Mouse (Mus musculus): ENCODE data around the gene Vps13d.

Gene Vps13d

DNA sequence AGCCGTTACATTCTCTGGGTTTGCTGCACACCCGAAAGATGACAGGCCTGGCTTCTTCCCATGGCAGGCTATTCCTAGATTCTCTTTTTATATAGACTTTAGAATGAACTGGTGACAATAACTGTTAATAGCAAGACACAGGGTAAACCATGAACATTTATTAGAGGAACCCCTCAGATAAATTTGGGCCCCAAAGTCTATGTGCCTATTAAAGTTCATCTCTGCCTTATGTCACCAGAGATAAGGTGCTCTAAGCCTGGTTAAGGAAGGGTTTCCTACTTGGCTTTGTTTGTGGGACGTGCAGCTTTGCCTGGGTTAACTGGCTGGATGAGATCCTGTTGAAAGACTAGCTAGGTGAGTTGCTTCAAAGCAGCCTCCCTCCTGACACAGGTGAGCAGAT lies 159.4 kb downstream of the Vps13d start:
- no peak for DNase-seq (ENCODE audit: low spot score)

DNA sequence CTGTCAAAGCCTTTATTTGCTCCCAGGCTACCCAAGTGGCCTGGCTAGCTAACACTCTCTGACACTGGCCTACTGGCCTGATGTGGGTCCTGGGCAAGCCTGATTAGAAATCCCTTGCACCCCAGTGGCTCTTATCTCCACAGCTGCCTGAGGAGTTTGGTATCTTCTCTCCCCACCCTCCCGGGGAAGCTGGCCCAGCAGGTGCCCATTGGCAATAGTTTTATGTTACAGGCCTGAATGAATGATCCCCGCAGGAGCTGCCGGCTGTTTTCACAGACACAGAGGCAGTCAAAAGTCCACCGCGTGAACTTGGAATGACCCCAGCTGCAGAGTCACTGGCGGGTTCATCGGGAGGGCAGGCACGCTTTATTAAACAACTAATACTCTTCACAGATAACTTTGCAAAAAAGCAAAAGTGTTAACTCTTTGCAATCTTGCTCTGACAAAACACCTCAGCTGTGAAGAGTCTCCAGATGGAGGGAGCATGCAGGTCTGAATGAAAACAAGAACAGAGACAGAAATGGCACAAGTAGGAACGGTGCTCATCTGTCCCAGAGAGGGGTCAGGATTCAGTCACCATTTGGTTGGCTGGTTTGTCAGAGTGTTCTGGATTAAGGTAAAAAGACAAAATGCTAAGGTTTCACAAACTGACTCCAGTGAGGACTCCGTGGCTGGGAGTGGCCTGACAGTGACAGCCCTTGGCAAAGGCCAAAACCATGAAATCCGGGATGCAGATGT lies 160.1 kb downstream of the Vps13d start:
- DNase-seq (ENCODE audit: low spot score) = peak; percentile 68

DNA sequence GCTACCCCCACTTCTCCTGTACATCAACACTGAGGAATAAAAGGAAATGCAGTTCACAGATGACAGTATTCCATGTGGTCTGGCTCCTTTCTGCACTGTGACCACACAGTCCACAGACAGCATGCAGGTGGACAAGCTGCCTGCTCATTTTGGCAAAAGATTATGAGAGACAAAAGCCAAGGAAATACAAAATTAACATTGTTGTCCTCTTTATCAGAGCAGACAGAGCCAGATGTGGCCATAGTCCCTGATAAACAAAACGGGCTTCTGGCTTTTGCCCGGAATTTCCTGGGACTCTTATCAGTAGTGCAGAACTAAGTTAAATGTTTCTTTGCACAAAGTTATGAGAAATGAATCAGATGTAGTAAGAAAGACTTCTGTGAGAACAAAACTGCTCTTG lies 161.4 kb downstream of the Vps13d start:
- no peak for DNase-seq (ENCODE audit: low spot score)

DNA sequence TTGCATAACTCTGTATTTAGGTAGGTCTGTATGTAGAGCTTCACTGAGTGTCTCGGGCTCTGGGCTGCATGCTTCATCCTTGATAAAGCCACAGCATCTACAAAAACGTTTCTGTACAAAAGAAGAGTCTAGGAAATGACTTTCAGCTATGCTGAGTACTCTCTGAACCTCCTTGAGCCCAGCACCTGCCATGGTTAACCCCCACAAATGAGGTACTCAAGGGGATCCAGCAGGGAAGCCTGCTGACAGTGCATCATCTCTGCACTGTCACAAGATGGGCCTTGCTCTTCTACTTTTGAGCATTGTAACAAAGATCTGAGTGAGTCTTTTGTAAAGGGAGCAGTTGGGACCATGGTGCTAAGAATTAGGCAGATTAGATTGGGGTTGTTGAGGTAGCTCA lies 162.2 kb downstream of the Vps13d start:
- DNase-seq (ENCODE audit: low spot score) = no peak

DNA sequence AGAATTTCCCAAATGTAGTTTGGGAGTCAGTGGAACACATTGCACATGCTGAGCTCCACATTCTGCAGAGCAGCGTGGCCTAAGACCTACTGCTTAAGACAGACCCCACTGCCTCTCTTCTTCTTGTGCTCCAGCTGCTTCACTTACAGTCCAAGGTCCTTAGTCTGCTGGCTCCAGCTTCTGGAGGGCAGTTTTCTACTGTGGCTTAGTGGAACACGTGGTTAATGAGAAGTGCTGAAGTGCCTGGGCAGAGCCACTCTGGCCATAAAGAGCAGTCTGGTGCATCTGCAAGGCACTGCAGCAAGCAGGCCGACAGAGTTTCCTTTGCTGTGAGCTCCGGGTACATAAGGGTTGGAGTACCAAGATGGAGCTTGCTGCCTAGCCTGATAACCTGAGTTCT lies 163.3 kb downstream of the Vps13d start:
- DNase-seq (ENCODE audit: low spot score) = no peak

DNA sequence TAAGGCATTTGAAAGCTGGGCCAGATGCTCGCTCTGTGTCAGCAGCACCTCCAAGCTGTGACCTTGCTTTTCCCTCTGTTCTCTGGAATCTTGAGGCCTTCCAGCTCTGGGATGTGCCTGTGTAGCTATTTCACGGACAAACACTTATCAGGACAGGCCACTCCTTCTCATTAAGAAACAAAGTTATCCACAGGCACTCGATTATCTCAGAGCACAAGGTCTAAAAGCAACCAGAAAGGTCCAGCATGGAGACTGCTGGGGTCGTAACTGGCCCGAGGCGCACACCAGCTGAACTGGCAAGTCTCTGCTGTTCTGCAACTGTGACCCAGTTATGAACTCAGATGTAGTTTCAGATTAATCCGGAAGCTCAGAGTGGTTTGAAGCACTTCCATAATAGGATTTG lies 168.4 kb downstream of the Vps13d start:
- DNase-seq (ENCODE audit: low spot score) = peak; percentile 30

DNA sequence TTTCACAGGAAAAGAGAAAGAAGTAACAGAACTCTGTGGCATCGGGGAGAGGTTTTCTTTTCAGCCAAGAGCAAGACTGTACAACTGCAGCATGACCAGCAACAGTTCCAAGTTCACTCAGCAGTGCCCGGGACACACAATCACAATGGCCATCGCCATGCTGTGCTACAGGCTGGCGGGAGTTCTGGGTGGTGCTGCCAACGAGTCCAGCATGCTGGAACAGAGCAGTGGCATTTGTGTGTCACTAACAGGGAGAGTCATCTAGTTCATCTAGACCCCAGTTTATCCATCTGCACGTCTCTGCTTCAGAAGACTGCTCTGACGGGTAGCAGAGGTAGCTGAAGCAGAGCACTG lies 169.4 kb downstream of the Vps13d start:
- no peak for DNase-seq (ENCODE audit: low spot score)

DNA sequence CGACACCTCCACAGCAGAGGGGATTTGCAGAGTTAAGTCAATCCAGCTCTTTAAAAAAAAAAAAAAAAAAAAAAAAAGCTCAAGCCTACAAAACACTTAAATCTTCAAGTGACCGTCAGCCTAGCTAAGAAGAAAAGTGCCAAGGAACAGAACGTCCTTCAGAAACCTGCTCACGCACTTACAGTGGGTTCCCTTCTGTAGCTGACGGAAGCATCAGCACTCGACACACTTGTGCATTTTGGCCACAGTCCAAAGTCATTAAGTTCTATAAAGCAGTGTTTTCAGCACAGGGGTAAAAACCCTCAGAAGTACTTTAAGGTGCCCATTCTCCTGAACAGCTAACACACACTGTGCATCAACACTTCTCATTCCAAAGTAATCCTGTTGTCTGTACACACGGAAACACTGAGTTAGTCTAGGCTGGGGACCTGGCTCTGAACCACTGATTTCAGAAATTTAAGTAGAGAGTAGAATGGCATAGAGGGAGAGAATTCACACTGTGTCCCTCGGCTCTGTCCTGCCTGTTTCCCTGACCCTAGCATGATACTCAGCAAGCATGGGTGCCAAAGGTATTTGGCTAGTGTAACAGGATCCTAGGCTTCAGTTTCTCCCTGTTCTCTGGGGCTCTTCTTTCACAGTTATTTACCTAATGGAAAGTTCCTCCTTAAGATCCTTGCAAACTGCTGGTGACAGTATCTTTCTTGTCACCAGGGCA lies 170.0 kb downstream of the Vps13d start:
- DNase-seq (ENCODE audit: low spot score) = no peak

DNA sequence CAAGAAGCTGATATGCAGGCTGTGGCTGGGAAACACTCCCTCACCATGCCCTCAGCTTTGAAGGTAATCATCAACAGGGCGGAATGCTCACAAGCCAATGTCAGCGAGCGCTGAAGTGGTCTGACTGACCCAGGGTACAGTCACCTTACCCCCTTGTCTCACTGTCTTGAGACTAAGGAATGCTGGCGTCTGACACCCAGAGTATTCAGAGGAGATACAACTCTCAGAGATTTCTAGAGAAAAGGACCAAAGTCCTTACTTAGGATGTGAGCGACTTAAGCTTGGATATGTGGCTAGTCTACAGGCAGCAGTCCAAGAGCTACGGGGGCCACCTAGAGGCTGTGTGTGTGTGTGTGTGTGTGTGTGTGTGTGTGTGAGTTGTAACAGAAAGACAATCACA lies 170.9 kb downstream of the Vps13d start:
- DNase-seq (ENCODE audit: low spot score) = no peak

DNA sequence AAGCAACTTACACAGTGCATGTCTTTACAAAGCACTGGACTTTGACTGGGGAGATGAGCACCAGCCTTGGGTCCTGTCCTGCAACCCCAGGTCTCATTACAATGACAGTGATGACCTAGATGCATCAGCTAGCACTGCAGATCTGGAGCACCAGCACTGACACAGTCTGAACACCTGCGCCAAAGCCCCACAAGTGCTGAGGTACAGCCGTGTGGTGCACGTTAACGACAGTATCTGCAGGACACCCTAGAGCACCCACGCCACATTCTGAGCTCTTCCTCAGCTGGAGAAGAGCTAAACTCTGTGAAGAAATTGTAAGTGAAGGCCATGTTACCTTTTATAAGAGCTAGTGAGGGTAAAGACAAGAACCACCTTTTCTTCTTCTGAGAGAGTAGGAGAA lies 172.0 kb downstream of the Vps13d start:
- no peak for DNase-seq (ENCODE audit: low spot score)

DNA sequence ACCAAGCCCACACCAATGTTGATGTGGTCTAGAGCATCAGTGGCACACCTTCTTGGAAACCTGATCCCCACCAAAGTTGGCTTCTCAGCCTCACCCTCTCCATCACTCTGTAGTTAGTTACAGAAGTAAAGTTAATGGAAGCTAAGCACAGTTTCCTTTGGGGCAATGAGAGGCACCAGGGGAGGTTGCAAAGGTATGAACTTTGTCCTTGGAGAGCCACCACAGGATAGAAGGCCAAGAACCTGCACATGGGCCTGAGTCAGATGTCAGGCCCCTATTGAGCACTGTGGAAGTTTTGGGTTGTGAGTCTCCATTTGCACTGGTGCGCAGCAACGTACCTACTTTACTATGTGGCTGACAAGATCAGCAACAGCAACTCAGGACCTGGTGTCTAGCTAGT lies 172.6 kb downstream of the Vps13d start:
- no peak for DNase-seq (ENCODE audit: low spot score)

DNA sequence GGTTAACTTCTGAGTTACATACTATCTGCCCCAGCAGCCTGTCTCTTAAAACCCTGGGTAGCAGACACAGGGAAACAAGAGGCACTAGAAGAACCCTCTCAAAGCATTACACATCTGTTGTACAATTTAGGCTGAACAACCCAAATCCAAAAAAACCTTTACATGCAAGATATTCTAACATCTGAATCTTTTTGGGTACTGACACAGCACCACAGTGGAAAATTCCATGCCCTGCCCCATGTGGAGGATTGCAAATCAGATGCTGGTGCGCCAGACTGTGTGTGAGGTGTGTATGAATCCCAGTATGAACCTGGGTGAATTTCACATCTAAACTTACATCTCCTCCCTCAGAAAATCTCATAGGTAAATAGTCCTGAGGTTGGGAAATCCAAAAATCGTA lies 174.4 kb downstream of the Vps13d start:
- no peak for DNase-seq (ENCODE audit: low spot score)

DNA sequence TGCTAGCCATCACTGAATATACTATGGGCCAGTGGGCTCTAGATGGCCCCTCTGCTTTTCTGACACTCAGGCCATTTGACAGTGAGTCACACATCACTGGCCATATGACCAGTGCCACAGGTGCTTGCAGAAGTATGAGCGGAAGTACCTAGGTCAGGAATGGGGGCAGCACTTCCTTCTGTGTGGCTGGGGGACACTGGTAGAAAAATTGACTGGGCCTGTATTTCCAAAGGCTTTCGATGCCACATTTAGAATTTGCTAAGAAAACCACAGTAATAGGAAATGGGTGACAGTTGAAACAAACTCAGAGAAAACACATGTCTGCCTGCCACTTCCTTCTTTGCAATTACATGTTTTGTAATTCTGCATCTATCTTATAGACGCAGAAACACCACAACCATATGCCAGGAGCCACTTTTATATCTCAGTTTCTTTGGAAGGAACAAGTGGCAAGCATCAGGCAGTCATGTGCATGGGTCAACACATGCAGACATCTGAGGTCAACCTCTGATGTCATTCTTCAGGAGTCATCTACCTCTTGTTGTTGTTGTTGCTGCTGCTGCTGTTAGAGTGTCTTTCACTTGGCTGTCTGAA lies 175.6 kb downstream of the Vps13d start:
- no peak for DNase-seq (ENCODE audit: low spot score)

DNA sequence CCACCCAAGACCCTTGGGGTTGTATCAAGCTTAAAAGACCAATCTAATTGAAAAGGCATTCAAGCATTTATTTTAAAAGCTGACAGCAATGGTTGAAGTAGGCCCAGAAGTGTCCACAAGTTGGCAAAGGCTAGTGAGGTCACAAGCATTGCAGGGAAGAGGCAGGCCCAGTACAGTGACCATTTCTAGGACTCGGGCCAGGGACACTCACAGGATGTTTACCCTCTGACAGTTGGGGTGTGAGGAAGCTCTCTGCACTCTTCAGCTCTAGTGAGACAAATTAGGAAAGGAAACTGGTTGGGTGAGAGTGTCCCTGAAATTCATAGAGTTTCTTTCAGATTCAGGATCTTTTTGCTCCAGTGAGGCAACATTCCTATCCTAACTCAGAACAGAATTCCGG lies 177.1 kb downstream of the Vps13d start:
- no peak for DNase-seq (ENCODE audit: low spot score)

DNA sequence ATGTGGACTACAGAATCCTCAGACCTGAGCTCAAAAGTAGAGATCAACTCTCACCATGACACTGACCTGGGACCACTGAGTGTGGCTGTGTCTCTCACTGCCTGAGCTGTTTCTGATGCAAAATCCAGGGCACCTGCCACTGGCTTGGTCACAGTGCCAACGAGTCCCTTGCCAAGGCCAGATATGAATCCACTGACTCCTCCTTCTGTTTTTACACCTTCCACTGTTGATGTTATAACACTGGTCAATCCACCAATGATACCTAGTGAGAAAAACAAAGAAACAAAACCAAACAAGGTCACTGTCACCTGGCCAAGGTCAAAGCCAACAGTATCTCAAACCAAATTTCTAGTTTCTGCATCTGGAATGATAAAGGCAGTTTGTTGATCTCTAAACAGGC lies 178.1 kb downstream of the Vps13d start:
- no peak for DNase-seq (ENCODE audit: low spot score)

DNA sequence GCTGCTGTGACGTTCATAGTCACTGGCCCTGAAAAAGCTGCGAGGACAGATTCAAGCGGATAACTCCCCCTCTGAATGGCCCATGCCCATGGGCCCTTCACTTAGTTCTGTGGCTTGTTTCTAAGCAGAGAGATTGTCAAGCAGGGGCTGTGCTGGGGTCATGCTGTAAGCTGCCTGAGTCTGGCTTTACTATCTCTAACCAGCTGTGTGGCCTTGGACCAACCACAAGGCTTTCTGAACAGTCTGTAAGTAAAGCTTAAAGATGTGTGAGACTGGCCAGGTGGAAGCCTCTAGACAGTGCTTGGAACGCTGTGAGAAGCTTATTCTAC lies 180.2 kb downstream of the Vps13d start:
- no peak for DNase-seq (ENCODE audit: low spot score)

DNA sequence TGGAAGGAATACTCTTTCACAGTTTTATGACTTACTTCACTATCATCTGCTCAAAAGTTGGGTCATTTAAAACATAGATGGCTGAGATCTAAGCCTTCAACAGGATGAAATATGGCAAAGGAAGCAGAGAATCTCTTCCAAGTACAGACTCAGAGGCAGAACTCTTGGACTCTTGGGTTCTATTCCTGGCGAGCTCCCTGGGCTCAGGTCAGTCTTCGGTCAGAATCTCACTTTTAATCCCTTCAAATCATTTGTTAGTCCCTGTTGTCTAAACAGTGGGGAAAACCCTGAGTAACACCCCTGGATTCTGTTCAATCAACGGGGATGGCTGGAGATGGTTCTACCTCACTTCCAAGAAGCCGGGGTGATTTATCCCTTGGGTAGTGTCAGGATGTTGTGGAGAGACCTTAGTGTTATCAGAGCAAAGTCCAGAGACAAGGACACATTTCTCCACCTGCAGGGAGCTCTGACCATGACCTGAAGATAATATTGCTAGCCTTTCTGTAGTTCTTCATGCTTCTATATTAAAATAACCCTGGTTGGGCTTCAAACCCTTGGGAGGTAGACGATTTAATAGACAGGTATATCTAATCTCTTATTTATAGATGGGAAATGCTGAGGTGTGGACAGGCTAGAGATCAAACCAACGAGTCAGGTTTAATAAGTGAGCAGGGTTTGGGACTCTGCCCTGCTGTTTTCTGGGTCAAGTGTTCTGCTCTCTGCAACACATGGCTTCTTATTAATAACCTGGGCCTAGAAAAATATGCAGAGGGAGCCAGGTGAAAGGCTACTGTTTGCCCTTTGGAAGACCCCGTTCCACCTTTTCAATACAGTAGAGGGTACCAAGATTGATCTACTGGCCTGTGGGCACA lies 180.8 kb downstream of the Vps13d start:
- no peak for DNase-seq (ENCODE audit: low spot score)

DNA sequence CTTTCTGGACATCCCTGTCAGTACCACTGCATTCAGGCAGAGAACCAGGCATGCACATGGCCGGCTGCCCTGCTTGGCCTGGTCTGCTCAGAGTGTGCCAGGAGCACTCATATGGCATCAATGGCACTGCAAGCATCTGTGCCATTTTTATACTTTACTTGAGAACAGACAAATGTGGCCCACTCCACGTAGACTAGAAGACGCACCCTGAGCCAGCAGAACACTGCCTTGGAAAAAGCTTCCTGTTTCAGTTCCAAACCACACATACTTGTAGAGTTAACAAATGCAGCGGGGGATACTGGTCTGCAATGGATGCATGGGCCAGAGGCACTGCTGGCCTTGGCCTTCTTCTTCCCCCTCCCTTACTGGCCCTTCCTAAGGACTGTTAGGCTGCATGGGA lies 181.6 kb downstream of the Vps13d start:
- DNase-seq (ENCODE audit: low spot score) = no peak

DNA sequence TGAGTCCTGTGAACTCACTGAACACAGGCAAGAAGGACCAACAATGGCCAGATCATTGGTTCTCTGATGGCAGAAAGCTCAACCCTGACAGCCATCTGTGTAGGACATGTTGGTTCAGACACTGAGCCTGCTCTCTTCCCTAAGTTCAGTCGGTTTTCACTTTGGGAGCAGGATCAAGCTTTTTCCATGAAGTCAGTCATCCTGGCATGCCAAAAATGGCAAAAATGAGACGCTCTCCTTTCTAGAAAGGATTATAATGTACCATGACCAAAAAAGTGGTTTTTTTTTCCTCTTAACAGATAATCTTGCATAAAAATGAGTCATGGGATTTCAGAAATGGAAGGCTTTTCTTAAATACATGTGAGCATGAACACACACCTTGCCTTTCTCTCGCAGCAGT lies 183.6 kb downstream of the Vps13d start:
- DNase-seq (ENCODE audit: low spot score) = no peak

DNA sequence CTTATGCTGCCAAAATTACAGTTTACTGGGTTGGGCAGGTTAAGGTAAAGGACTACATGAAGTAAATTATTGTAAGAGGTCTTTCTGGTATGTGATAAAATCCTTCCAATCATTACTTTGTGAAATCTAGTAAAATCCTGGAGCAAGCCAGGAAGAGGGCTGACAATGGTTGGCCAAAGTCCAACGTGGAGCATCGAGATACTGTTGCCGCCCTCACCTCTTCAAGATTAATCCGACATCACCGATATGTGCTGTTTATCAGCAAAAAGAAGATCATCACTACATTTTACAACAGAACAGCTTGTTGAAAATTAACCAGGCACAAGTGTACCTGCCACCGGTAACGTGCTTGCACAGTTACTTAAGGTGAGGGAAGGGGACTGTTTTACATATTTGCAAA lies 184.9 kb downstream of the Vps13d start:
- no peak for DNase-seq (ENCODE audit: low spot score)

DNA sequence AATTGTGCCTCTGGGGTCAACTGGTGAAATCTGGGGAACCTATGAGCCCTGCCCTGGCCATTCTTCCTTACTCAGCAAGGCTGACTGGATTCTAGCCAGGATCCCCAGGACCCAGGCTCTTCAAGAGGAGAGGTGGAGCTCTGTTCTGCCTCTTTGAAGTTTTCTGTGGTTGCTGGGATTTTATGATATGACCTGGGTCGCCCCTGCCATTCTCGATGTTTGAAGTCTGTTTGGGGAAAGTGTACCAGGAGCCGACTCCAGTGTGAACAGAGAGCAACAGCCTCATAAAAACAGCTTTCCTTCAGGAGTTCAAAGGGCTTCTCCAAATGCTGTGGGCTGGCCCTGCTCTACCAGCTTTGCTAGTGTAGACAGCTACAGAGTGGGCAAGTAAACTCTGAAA lies 185.4 kb downstream of the Vps13d start:
- DNase-seq (ENCODE audit: low spot score) = no peak

DNA sequence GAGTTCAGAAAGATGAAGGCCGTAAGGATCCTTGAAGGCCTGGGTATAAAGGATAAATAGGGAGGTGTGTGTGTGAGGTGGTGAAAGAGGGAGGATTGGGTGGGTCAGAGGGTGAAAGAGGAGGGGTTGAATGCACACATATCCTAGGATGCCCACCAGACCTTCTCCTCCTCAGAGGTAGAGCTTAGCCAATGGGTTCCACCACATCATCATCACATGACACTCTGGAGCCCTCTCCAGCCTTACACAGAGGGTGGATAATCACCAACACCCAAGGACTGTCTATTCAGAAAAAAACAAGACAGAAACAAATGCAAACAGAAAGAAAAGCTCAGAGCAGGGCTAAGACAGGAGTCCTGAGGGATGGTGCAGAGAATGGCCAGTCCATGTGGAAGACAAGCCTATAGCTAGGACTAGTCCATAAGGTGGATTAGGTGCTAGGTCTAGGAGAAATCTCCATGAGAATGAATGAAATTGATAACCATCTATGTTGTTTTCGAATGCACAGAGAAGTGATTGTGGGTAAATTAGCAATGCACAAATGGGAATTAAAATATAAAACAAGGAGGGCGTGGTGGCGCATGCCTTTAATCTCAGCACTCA lies 188.8 kb downstream of the Vps13d start:
- DNase-seq (ENCODE audit: low spot score) = no peak
